Comparison of ENCODE assay signal across 8 mouse cellular contexts in the genomic region with DNA sequence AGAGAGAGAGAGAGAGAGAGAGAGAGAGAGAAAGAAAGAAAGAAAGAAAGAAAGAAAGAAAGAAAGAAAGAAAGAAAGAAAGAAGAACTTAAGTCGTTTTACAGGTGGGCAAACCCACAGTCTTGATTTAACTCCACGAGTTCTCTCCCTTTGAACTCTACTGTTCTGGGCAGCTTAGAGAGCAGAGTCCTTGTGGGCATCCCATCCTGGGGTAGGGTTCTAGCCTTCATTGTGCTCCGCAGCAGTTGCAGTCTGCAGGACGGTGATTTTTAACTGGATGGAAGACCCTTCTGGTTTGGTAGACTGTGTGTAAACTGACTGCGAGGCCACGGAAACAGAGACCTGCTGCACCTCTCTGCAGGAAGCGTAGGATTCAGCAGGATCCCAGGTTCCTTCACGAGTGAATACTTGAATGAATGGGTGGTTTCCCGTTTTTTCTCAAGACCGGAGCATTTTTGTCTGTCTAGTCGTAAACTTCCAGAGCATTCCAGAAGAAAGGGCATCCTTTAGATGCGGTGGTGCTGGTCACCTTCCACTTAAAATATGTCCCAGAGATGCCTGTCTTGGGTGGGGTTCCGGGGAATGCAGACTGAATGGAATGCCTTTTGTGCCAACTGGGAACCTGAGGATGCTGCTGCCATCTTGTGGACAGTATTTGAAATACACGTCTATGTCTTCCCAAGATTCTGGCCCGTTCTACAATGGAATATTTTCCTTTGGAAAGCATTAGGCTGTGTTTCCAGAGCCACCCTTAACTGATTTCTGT.
DNase-seq lines count a peak whose midpoint lies in the region; ATAC-seq lines count a peak whose summit lies in the region.

No protein-coding gene starts in this region.

- peak overlapping the region; percentile 53 for H3K4me2 ChIP-seq in limb, embryonic 12.5 days
- peak overlapping the region; percentile 69 for H3K4me2 ChIP-seq in midbrain, embryonic 16.5 days (ENCODE audit: low read length)

- no peak overlapping the region for H3K27ac ChIP-seq in limb, embryonic 12.5 days
- no peak overlapping the region for H3K27ac ChIP-seq in midbrain, embryonic 16.5 days (ENCODE audit: low read length)

- DNase-seq in urinary bladder, postnatal 14 days (ENCODE audit: low spot score) = peak; percentile 54
- no peak for DNase-seq in urinary bladder, adult 2 months (ENCODE audit: low spot score)
- peak; percentile 37 to 61 for DNase-seq in cerebellum, postnatal 4 days (ENCODE audit: low spot score in 2 of 2)
- peak; percentile 36 for DNase-seq in gastrocnemius, postnatal 10 days
- peak; percentile 61 for DNase-seq in kidney, adult 18-20 months
- peak; percentile 52 for DNase-seq in testis, postnatal 14 days (ENCODE audit: low spot score)

- no peaks in the 10 kb centered on the region for H3K36me3 ChIP-seq in limb, embryonic 12.5 days
- no peaks in the 10 kb centered on the region for H3K36me3 ChIP-seq in midbrain, embryonic 16.5 days (ENCODE audit: control insufficient read depth, insufficient read depth, low read length)

- H3K27me3 ChIP-seq in limb, embryonic 12.5 days = 0 out of 2 replicates have a peak, but pooled peaks cover 6% of the 10 kb centered on the region
- H3K27me3 ChIP-seq in midbrain, embryonic 16.5 days (ENCODE audit: control insufficient read depth, insufficient read depth, low read depth, low read length) = peaks cover 25% of the 10 kb centered on the region

- WGBS in limb, embryonic 12.5 days = 13% methylated on average over 15 of the region's 15 CpGs
- 15% methylated on average over 15 of the region's 15 CpGs for WGBS in midbrain, embryonic 16.5 days

- ATAC-seq in limb, embryonic 12.5 days (ENCODE audit: insufficient number of reproducible peaks, insufficient read depth, low FRiP score, low TSS enrichment, low read depth) = no peak
- ATAC-seq in midbrain, embryonic 16.5 days = peak; percentile 85

- H3K9ac ChIP-seq in limb, embryonic 12.5 days (replicated peaks) = no peak overlapping the region
- H3K9ac ChIP-seq in midbrain, embryonic 16.5 days (ENCODE audit: low read depth, low read length) = peak overlapping the region; percentile 66

- H3K9me3 ChIP-seq in limb, embryonic 12.5 days = no peaks in the 10 kb centered on the region
- no peaks in the 10 kb centered on the region for H3K9me3 ChIP-seq in midbrain, embryonic 16.5 days (replicated peaks; ENCODE audit: control insufficient read depth, low read length, poor library complexity, severe bottlenecking)

- H3K4me1 ChIP-seq in limb, embryonic 12.5 days (replicated peaks) = 0 out of 2 replicates have a peak, but pooled peaks cover 9% of the 10 kb centered on the region
- H3K4me1 ChIP-seq in midbrain, embryonic 16.5 days (ENCODE audit: control insufficient read depth, insufficient read depth, low read length) = peaks cover 3% of the 10 kb centered on the region; the same call in 1 of the 2 replicates

- H3K4me3 ChIP-seq in limb, embryonic 12.5 days (replicated peaks) = peak overlapping the region; percentile 20
- H3K4me3 ChIP-seq in midbrain, embryonic 16.5 days (ENCODE audit: low read depth, low read length) = peak overlapping the region; percentile 39
